Mouse (Mus musculus) subcutaneous adipose tissue, adult 2 months (tissue): Measurements from ENCODE around the gene Zkscan16. TPM values are rescaled to one million over a fixed set of nuclear protein-coding genes. Genes with fewer than 3 reads are reported as not detected.

Experiments
- polyA plus RNA-seq: library from polyadenylated mRNA; depleted of rRNA; stranded (reverse); fragments of >200 nt; gene quantifications from 2 replicates; pipeline ENCODE4 v1.2.3, GENCODE M21; 2012; ENCODE audit warnings: low replicate concordance; rRNA removed

Zkscan16 gene
- 0.21 TPM in 1 of 2 replicates, not detected in the other for polyA plus RNA-seq

GRCm38 (mm10) chr4:58943420-58944205 lies at the start of gene Zkscan16:
Zkscan16 (plus strand) TSS chr4:58943628.

GRCm38 (mm10) chr4:58912629-58913335 lies 30.6 kb upstream of the Zkscan16 start, which contains the start of gene Ecpas:
Ecpas (minus strand) TSS chr4:58912749.

GRCm38 (mm10) chr4:58986540-58987190 lies 43.2 kb downstream of the Zkscan16 start, which contains the start of gene Ptgr1:
Ptgr1 (minus strand) TSS chr4:58987119.

GRCm38 (mm10) chr4:58994762-58995161 lies 51.3 kb downstream of the Zkscan16 start, which contains the start of gene Dnajc25:
Dnajc25 (plus strand) TSS chr4:58995062.

GRCm38 (mm10) chr4:59002948-59003805 lies 59.7 kb downstream of the Zkscan16 start, which contains the start of gene Gm20503:
Gm20503 (plus strand) TSS chr4:59003210.

Other genes with a start within 250 kb of the Zkscan16 start
- 0.03 TPM in 1 of 2 replicates, not detected in the other for gene Olfr267, start 155.9 kb upstream of the Zkscan16 start, polyA plus RNA-seq
- 13.4 and 23.2 TPM in 2 replicates for gene Ecpas, start 30.9 kb upstream of the Zkscan16 start, polyA plus RNA-seq
- 4.9 and 5.4 TPM in 2 replicates for gene Ptgr1, start 43.5 kb downstream of the Zkscan16 start, polyA plus RNA-seq
- gene Dnajc25, start 51.4 kb downstream of the Zkscan16 start, polyA plus RNA-seq, result 4.4 and 5.9 TPM in 2 replicates
- not detected in 2 replicates for gene Gm20503, start 59.6 kb downstream of the Zkscan16 start, polyA plus RNA-seq
- gene Gng10, start 91.5 kb downstream of the Zkscan16 start, polyA plus RNA-seq, result 26.3 and 34.5 TPM in 2 replicates
- gene AI481877, start 195.4 kb downstream of the Zkscan16 start, polyA plus RNA-seq, result not detected in 2 replicates
- gene Ugcg, start 245.6 kb downstream of the Zkscan16 start, polyA plus RNA-seq, result 14.4 and 22.5 TPM in 2 replicates